Mouse (Mus musculus): Measurements from ENCODE around the gene Wdr18. TPM values are rescaled to one million over a fixed set of nuclear protein-coding genes. Genes with fewer than 3 reads are reported as not detected.

The Wdr18 gene
- polyA plus RNA-seq, 1 experiment from 2014 or later: 123 TPM

DNA sequence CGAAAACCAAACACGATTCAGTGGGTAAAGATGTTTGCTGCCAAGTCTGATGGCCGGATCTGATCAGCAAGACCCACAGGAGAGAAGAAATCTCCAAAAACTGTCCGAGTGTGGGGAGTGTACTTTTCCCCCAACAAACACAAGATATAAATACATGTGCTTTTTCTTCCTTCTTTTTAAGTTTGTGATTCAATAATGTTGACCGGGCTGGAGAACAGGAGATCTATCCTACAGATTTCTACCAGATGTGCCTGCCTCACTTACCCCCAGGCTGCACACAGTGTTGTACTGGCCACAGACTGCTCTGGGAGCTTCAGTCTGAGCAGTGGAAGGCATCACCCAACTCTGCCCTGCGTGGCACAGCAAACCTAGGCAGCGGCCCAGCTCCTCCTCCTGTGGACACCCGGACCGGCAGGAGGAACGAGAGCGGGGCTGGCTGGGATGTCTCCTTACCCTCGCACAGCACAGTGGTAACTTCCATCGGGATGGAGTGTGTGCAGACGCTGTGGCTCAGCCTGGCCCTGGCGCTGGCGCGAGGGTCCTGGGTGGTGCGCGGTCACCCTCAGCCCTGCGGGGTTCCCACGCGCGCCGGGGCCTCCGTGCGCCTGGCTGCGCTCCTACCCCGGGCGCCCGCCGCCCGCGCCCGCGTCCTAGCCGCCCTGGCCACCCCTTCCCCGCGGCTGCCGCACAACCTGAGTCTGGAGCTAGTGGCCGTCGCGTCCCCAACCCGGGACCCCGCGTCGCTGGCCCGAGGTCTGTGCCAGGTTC lies 10.6 kb downstream of the Wdr18 start, which contains the start of gene Grin3b:
Gene Grin3b (plus strand): TSS at position 301 of the 768 bp plus-strand sequence.
- Histone ChIP-seq H3K36me3 (replicated peaks; ENCODE audit: control insufficient read depth, insufficient read depth, low read depth, low read length) (peaks cover 7% of the 10 kb centered on the region), H3K27me3 (ENCODE audit: control insufficient read depth, insufficient read depth, low read length) (peaks cover 2% of the 10 kb centered on the region; the same call in 1 of the 2 replicates), H3K4me3 (ENCODE audit: low read depth, low read length) (peak within 1 kb of the TSS; percentile 46), H3K4me1 (ENCODE audit: control insufficient read depth, insufficient read depth, low read length) (no peaks in the 10 kb centered on the region), H3K9ac (replicated peaks; ENCODE audit: low read length) (peak within 1 kb of the TSS; percentile 61), H3K9me3 (replicated peaks; ENCODE audit: control insufficient read depth, low read length) (no peaks in the 10 kb centered on the region), H3K27ac (replicated peaks; ENCODE audit: low read depth, low read length) (no peak within 1 kb of the TSS), H3K4me2 (ENCODE audit: low read depth, low read length) (peak within 1 kb of the TSS; percentile 89)
- WGBS: 7% methylated on average over 44 of the region's 47 CpGs
- ATAC-seq (replicated peaks; ENCODE audit: insufficient number of reproducible peaks, low FRiP score, low TSS enrichment, low read depth): no peak
- DNase-seq (ENCODE audit: low spot score): peak; percentile 52

DNA sequence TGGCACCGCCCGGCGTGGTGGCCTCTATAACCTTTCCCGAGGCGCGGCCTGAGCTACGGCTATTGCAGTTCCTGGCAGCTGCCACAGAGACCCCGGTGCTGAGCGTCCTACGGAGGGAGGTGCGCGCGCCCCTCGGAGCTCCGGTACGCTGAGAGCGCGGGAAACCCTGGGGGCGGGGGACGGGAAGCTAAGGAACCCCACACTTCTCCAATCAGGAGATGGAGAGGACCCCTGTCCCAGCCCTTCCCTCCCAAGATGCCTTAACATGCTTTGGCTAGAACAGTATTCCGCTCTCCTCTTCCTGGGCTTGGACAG lies 11.2 kb downstream of the Wdr18 start:
- Histone ChIP-seq H3K9ac (replicated peaks; ENCODE audit: low read length) (peak overlapping the region; percentile 61), H3K27ac (replicated peaks; ENCODE audit: low read depth, low read length) (no peak overlapping the region), H3K27me3 (ENCODE audit: control insufficient read depth, insufficient read depth, low read length) (peaks cover 2% of the 10 kb centered on the region; the same call in 1 of the 2 replicates), H3K9me3 (replicated peaks; ENCODE audit: control insufficient read depth, low read length) (no peaks in the 10 kb centered on the region), H3K4me1 (ENCODE audit: control insufficient read depth, insufficient read depth, low read length) (no peaks in the 10 kb centered on the region), H3K36me3 (replicated peaks; ENCODE audit: control insufficient read depth, insufficient read depth, low read depth, low read length) (peaks cover 7% of the 10 kb centered on the region), H3K4me2 (ENCODE audit: low read depth, low read length) (peak overlapping the region; percentile 89), H3K4me3 (ENCODE audit: low read depth, low read length) (peak overlapping the region; percentile 46)
- WGBS: 2% methylated on average over 21 of the region's 21 CpGs
- peak; percentile 68 for DNase-seq (ENCODE audit: low spot score)
- ATAC-seq (replicated peaks; ENCODE audit: insufficient number of reproducible peaks, low FRiP score, low TSS enrichment, low read depth): no peak

DNA sequence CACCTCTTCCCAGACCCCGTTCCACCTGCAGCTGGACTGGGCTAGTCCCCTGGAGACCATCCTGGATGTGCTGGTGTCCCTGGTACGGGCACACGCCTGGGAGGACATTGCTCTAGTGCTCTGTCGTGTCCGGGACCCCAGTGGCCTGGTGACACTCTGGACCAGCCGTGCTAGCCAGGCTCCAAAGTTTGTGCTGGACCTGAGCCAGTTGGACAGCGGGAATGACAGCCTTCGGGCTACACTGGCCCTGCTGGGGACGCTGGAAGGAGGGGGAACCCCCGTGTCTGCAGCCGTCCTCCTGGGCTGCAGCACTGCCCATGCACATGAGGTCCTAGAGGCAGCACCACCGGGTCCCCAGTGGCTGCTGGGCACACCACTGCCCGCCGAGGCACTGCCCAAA lies 12.9 kb downstream of the Wdr18 start:
- H3K36me3 ChIP-seq (replicated peaks; ENCODE audit: control insufficient read depth, insufficient read depth, low read depth, low read length): peaks cover 15% of the 10 kb centered on the region

DNA sequence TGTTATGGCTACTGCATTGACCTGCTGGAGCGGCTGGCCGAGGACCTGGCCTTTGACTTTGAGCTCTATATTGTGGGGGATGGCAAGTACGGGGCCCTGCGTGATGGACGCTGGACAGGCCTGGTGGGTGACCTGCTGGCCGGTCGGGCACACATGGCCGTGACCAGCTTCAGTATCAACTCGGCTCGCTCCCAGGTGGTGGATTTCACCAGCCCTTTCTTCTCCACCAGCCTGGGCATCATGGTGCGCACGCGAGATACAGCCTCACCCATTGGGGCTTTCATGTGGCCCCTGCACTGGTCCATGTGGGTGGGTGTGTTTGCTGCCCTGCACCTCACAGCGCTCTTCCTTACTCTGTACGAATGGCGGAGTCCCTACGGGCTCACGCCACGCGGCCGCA lies 14.1 kb downstream of the Wdr18 start:
- Histone ChIP-seq H3K9me3 (replicated peaks; ENCODE audit: control insufficient read depth, low read length) (no peaks in the 10 kb centered on the region), H3K27ac (replicated peaks; ENCODE audit: low read depth, low read length) (no peak overlapping the region), H3K4me3 (ENCODE audit: low read depth, low read length) (no peak overlapping the region), H3K4me2 (ENCODE audit: low read depth, low read length) (no peak overlapping the region), H3K27me3 (ENCODE audit: control insufficient read depth, insufficient read depth, low read length) (peaks cover 2% of the 10 kb centered on the region; the same call in 1 of the 2 replicates), H3K9ac (replicated peaks; ENCODE audit: low read length) (no peak overlapping the region), H3K36me3 (replicated peaks; ENCODE audit: control insufficient read depth, insufficient read depth, low read depth, low read length) (peaks cover 20% of the 10 kb centered on the region), H3K4me1 (ENCODE audit: control insufficient read depth, insufficient read depth, low read length) (no peaks in the 10 kb centered on the region)
- DNase-seq (ENCODE audit: low spot score) (no peak), ATAC-seq (replicated peaks; ENCODE audit: insufficient number of reproducible peaks, low FRiP score, low TSS enrichment, low read depth) (no peak)
- WGBS: 91% methylated on average over 21 of the region's 21 CpGs

More for the DNA sequence above, 12.9 kb downstream of the Wdr18 start:
- WGBS: 62% methylated on average over 14 of the region's 14 CpGs
- no peaks in the 10 kb centered on the region for H3K9me3 ChIP-seq (replicated peaks; ENCODE audit: control insufficient read depth, low read length)
- H3K9ac ChIP-seq (replicated peaks; ENCODE audit: low read length): no peak overlapping the region
- DNase-seq (ENCODE audit: low spot score) (no peak), ATAC-seq (replicated peaks; ENCODE audit: insufficient number of reproducible peaks, low FRiP score, low TSS enrichment, low read depth) (0 out of 2 replicates have a peak, but pooled peaks have one; percentile 15)
- H3K27me3 ChIP-seq (ENCODE audit: control insufficient read depth, insufficient read depth, low read length): peaks cover 2% of the 10 kb centered on the region; the same call in 1 of the 2 replicates
- no peak overlapping the region for H3K27ac ChIP-seq (replicated peaks; ENCODE audit: low read depth, low read length)
- H3K4me3 ChIP-seq (ENCODE audit: low read depth, low read length): no peak overlapping the region
- no peak overlapping the region for H3K4me2 ChIP-seq (ENCODE audit: low read depth, low read length)
- no peaks in the 10 kb centered on the region for H3K4me1 ChIP-seq (ENCODE audit: control insufficient read depth, insufficient read depth, low read length)

DNA sequence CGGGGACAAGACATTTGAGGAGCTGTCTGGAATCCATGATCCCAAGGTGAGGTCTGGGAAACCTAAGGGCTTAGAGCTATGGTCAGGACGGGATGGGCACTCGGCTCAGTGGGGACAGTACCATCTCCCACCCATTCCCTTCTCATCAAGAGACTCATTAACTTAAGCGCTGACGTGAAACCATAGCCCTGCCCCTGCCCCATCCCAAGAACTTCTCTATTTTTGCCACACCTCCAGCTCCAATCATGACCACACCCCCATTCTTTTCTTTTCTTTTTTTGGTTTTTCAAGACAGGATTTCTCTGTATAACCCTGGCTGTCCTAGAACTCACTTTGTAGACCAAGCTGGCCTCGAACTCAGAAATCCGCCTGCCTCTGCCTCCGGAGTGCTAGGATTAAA lies 14.7 kb downstream of the Wdr18 start:
- no peaks in the 10 kb centered on the region for H3K4me1 ChIP-seq (ENCODE audit: control insufficient read depth, insufficient read depth, low read length)
- DNase-seq (ENCODE audit: low spot score) (no peak), ATAC-seq (replicated peaks; ENCODE audit: insufficient number of reproducible peaks, low FRiP score, low TSS enrichment, low read depth) (no peak)
- no peak overlapping the region for H3K4me3 ChIP-seq (ENCODE audit: low read depth, low read length)
- H3K4me2 ChIP-seq (ENCODE audit: low read depth, low read length): no peak overlapping the region
- no peak overlapping the region for H3K9ac ChIP-seq (replicated peaks; ENCODE audit: low read length)
- 82% methylated on average over 8 of the region's 8 CpGs for WGBS
- H3K27ac ChIP-seq (replicated peaks; ENCODE audit: low read depth, low read length): no peak overlapping the region
- H3K27me3 ChIP-seq (ENCODE audit: control insufficient read depth, insufficient read depth, low read length): peaks cover 2% of the 10 kb centered on the region; the same call in 1 of the 2 replicates
- H3K9me3 ChIP-seq (replicated peaks; ENCODE audit: control insufficient read depth, low read length): no peaks in the 10 kb centered on the region
- peaks cover 22% of the 10 kb centered on the region for H3K36me3 ChIP-seq (replicated peaks; ENCODE audit: control insufficient read depth, insufficient read depth, low read depth, low read length)

DNA sequence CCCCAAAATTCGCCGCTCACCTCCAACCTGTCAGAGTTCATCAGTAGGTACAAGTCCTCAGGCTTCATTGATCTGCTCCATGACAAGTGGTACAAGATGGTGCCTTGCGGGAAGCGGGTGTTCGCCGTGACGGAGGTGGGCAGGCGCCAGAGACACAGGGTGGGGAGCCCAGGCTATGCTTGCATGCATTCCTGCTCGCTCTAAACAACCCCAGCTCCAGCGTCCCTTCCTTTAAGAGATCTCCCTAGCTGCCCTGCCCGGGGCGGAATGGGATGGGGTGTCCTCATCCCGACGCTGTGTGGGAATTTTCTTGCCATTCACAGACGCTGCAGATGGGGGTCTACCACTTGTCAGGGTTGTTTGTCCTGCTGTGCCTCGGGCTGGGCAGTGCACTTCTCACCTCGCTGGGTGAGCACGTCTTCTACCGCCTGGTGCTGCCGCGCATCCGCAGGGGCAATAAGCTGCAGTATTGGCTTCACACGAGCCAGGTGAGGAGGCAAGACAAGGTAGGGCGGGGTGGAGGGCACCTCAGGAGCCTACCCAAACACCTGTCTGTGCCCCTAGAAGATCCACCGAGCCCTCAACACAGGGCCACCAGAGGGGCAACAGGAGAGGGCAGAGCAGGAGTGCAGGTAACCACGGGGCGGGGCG lies 16.2 kb downstream of the Wdr18 start:
- Histone ChIP-seq H3K9ac (replicated peaks; ENCODE audit: low read length) (no peak overlapping the region), H3K4me2 (ENCODE audit: low read depth, low read length) (no peak overlapping the region), H3K36me3 (replicated peaks; ENCODE audit: control insufficient read depth, insufficient read depth, low read depth, low read length) (peaks cover 22% of the 10 kb centered on the region), H3K27ac (replicated peaks; ENCODE audit: low read depth, low read length) (no peak overlapping the region), H3K9me3 (replicated peaks; ENCODE audit: control insufficient read depth, low read length) (no peaks in the 10 kb centered on the region), H3K27me3 (ENCODE audit: control insufficient read depth, insufficient read depth, low read length) (no peaks in the 10 kb centered on the region; the same call in 1 of the 2 replicates), H3K4me3 (ENCODE audit: low read depth, low read length) (no peak overlapping the region), H3K4me1 (ENCODE audit: control insufficient read depth, insufficient read depth, low read length) (no peaks in the 10 kb centered on the region)
- no peak for ATAC-seq (replicated peaks; ENCODE audit: insufficient number of reproducible peaks, low FRiP score, low TSS enrichment, low read depth)
- no peak for DNase-seq (ENCODE audit: low spot score)
- 87% methylated on average over 28 of the region's 28 CpGs for WGBS

DNA sequence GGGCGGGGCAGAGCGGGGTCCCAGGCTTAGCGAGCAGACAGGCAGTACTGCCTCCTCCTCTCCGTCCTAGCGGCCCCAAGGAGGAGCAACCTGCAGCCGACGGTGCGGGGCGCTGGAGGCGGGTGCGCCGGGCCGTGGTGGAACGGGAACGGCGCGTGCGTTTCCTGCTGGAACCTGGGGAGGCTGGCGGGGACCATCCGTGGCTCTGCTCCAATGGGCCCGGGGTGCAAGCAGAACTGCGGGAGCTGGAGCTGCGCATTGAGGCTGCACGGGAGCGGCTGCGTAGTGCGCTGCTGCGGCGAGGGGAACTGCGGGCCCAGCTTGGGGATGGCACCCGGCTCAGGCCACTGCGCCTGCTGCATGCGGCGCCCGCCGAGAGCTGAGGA lies 16.8 kb downstream of the Wdr18 start:
- no peak for ATAC-seq (replicated peaks; ENCODE audit: insufficient number of reproducible peaks, low FRiP score, low TSS enrichment, low read depth)
- no peak overlapping the region for H3K27ac ChIP-seq (replicated peaks; ENCODE audit: low read depth, low read length)
- no peak overlapping the region for H3K9ac ChIP-seq (replicated peaks; ENCODE audit: low read length)
- no peak overlapping the region for H3K4me2 ChIP-seq (ENCODE audit: low read depth, low read length)
- 75% methylated on average over 34 of the region's 36 CpGs for WGBS
- no peak overlapping the region for H3K4me3 ChIP-seq (ENCODE audit: low read depth, low read length)
- H3K36me3 ChIP-seq (replicated peaks; ENCODE audit: control insufficient read depth, insufficient read depth, low read depth, low read length): peaks cover 22% of the 10 kb centered on the region
- H3K4me1 ChIP-seq (ENCODE audit: control insufficient read depth, insufficient read depth, low read length): no peaks in the 10 kb centered on the region; the same call in 1 of the 2 replicates
- no peaks in the 10 kb centered on the region; the same call in 1 of the 2 replicates for H3K27me3 ChIP-seq (ENCODE audit: control insufficient read depth, insufficient read depth, low read length)
- no peaks in the 10 kb centered on the region for H3K9me3 ChIP-seq (replicated peaks; ENCODE audit: control insufficient read depth, low read length)
- no peak for DNase-seq (ENCODE audit: low spot score)

DNA sequence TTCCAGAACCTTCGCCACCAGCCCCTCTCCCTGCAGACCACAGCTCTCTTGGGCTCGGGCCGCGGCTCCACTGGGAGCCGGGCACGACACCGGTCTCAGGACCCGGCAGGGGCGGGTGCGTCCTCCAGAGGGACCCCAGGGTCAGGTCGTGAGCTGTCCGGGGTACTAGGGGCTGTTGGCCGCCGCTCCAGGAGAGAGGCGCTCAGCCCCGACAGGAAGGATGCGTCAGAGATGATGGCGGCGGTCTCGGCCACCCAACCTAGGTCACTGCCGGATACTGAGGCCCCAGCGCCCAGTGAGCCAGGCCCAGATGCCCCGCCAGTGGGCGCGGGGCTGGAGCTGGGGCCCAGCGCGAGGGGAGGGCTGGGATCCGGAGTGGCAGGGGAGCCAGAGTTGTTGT lies 17.4 kb downstream of the Wdr18 start:
- Histone ChIP-seq H3K4me2 (ENCODE audit: low read depth, low read length) (no peak overlapping the region), H3K4me3 (ENCODE audit: low read depth, low read length) (no peak overlapping the region), H3K9me3 (replicated peaks; ENCODE audit: control insufficient read depth, low read length) (no peaks in the 10 kb centered on the region), H3K27ac (replicated peaks; ENCODE audit: low read depth, low read length) (no peak overlapping the region), H3K27me3 (ENCODE audit: control insufficient read depth, insufficient read depth, low read length) (no peaks in the 10 kb centered on the region), H3K9ac (replicated peaks; ENCODE audit: low read length) (no peak overlapping the region), H3K4me1 (ENCODE audit: control insufficient read depth, insufficient read depth, low read length) (no peaks in the 10 kb centered on the region; the same call in 1 of the 2 replicates), H3K36me3 (replicated peaks; ENCODE audit: control insufficient read depth, insufficient read depth, low read depth, low read length) (peaks cover 22% of the 10 kb centered on the region)
- DNase-seq (ENCODE audit: low spot score): no peak
- ATAC-seq (replicated peaks; ENCODE audit: insufficient number of reproducible peaks, low FRiP score, low TSS enrichment, low read depth): no peak
- 83% methylated on average over 24 of the region's 28 CpGs for WGBS
